ENCODE assay signal across 19 mouse cellular contexts in the genomic region with DNA sequence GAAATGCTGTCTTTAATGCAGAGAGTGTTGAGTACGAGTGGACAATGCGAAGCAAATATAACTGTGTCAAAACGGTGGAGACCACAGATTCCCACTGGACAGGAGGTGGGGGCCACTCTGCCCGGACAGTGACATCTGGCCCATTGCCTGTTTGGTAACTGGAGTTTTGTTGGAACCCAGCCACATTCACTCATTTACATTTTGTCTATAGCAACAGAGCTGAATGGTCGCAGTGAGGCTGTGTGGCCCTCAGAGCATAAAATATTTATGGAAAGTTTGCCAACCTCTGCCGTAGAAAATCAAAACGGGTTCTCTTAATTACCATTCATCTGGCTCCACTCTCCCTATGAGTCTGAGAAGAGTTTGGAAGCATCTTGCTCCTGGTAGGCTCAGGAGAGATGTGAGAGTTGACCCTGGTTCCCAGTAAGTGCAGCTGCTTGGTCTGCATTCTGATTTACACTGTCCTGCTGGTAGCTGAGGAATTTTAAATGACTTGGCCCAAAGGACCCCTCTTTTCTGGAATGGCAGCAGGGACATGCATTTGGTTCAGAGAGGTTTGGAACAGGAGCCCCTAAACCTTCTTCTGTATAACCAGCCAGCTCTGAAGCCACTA.
DNase-seq lines count a peak whose midpoint lies in the region; ATAC-seq lines count a peak whose summit lies in the region.
"Had no signal": no experiment of that assay in that cellular context is flagged by ENCODE, and none has a peak within 500 bp of the region (broad histone marks: within the 10 kb centered on the region; RNA-seq: fewer than 3 reads in every experiment).

No protein-coding gene starts in this region.

- DNase-seq in forebrain, embryonic 14.5 days (ENCODE audit: low spot score): peak; percentile 45
- DNase-seq in midbrain, embryonic 11.5 days (ENCODE audit: low spot score, missing footprints): no peak
- no peak for DNase-seq in thymus, postnatal 4 days
- DNase-seq: adrenal gland, postnatal 36 days; cerebellum, postnatal 36 days; gastrocnemius, postnatal 36 days; kidney, adult 9 months; lung, adult 18-20 months; right cerebral cortex, postnatal 25 days; thymus, postnatal 14 days had no signal

- no peak overlapping the region for H3K9ac ChIP-seq in forebrain, embryonic 14.5 days (ENCODE audit: low read length)
- no peak overlapping the region for H3K9ac ChIP-seq in forebrain, embryonic 15.5 days (replicated peaks)
- no peak overlapping the region for H3K9ac ChIP-seq in midbrain, embryonic 13.5 days (replicated peaks)
- H3K9ac ChIP-seq in midbrain, embryonic 11.5 days (ENCODE audit: low read length): no peak overlapping the region
- no peak overlapping the region for H3K9ac ChIP-seq in hindbrain, embryonic 16.5 days (ENCODE audit: low read depth, low read length)
- H3K9ac ChIP-seq in neural tube, embryonic 14.5 days (replicated peaks; ENCODE audit: low read depth, low read length): no peak overlapping the region

- peak; percentile 40; the same call in 1 of the 2 replicates for ATAC-seq in forebrain, embryonic 14.5 days
- no peak for ATAC-seq in forebrain, embryonic 15.5 days (replicated peaks)
- ATAC-seq in midbrain, embryonic 13.5 days: peak; percentile 71
- ATAC-seq in midbrain, embryonic 11.5 days (ENCODE audit: low FRiP score): no peak
- ATAC-seq in hindbrain, embryonic 16.5 days: peak; percentile 90
- peak; percentile 54 for ATAC-seq in neural tube, embryonic 14.5 days (ENCODE audit: low read depth)
- no peak for ATAC-seq in erythroblast, adult 5-6 weeks (replicated peaks; ENCODE audit: low FRiP score, poor library complexity, severe bottlenecking)
- ATAC-seq: activated CD4-positive, CD25-positive, alpha-beta regulatory T cell, adult 4 months; Patski had no signal

- WGBS in forebrain, embryonic 14.5 days: 43% methylated on average over 7 of the region's 7 CpGs
- 45% methylated on average over 7 of the region's 7 CpGs for WGBS in forebrain, embryonic 15.5 days
- WGBS in midbrain, embryonic 13.5 days: 57% methylated on average over 7 of the region's 7 CpGs
- WGBS in midbrain, embryonic 11.5 days: 84% methylated on average over 7 of the region's 7 CpGs
- 32% methylated on average over 7 of the region's 7 CpGs for WGBS in hindbrain, embryonic 16.5 days
- 28% methylated on average over 7 of the region's 7 CpGs for WGBS in neural tube, embryonic 14.5 days

- no peaks in the 10 kb centered on the region for H3K27me3 ChIP-seq in forebrain, embryonic 14.5 days (replicated peaks; ENCODE audit: control insufficient read depth, insufficient read depth, low read length)
- H3K27me3 ChIP-seq in forebrain, embryonic 15.5 days: no peaks in the 10 kb centered on the region
- H3K27me3 ChIP-seq in midbrain, embryonic 13.5 days: no peaks in the 10 kb centered on the region
- H3K27me3 ChIP-seq in midbrain, embryonic 11.5 days (ENCODE audit: control insufficient read depth, insufficient read depth, low read length): no peaks in the 10 kb centered on the region
- no peaks in the 10 kb centered on the region for H3K27me3 ChIP-seq in hindbrain, embryonic 16.5 days (replicated peaks; ENCODE audit: control insufficient read depth, insufficient read depth, low read length)
- no peaks in the 10 kb centered on the region for H3K27me3 ChIP-seq in neural tube, embryonic 14.5 days (ENCODE audit: control insufficient read depth, insufficient read depth, low read length)
- H3K27me3 ChIP-seq: Patski had no signal

- no peaks in the 10 kb centered on the region for H3K36me3 ChIP-seq in forebrain, embryonic 14.5 days (ENCODE audit: control insufficient read depth, insufficient read depth, low read length)
- H3K36me3 ChIP-seq in forebrain, embryonic 15.5 days: no peaks in the 10 kb centered on the region
- H3K36me3 ChIP-seq in midbrain, embryonic 13.5 days: no peaks in the 10 kb centered on the region
- no peaks in the 10 kb centered on the region for H3K36me3 ChIP-seq in midbrain, embryonic 11.5 days (ENCODE audit: control insufficient read depth, insufficient read depth, low read length)
- H3K36me3 ChIP-seq in hindbrain, embryonic 16.5 days (ENCODE audit: control insufficient read depth, insufficient read depth, low read length): no peaks in the 10 kb centered on the region
- no peaks in the 10 kb centered on the region for H3K36me3 ChIP-seq in neural tube, embryonic 14.5 days (ENCODE audit: control insufficient read depth, insufficient read depth, low read length)

- H3K4me2 ChIP-seq in forebrain, embryonic 14.5 days (ENCODE audit: low read length): no peak overlapping the region
- H3K4me2 ChIP-seq in forebrain, embryonic 15.5 days (replicated peaks): no peak overlapping the region
- H3K4me2 ChIP-seq in midbrain, embryonic 13.5 days (replicated peaks): no peak overlapping the region
- no peak overlapping the region for H3K4me2 ChIP-seq in midbrain, embryonic 11.5 days
- H3K4me2 ChIP-seq in hindbrain, embryonic 16.5 days (ENCODE audit: low read length): no peak overlapping the region
- no peak overlapping the region for H3K4me2 ChIP-seq in neural tube, embryonic 14.5 days (ENCODE audit: low read depth, low read length)

- no peak overlapping the region for H3K4me3 ChIP-seq in forebrain, embryonic 14.5 days (ENCODE audit: low read depth, low read length)
- no peak overlapping the region for H3K4me3 ChIP-seq in forebrain, embryonic 15.5 days
- H3K4me3 ChIP-seq in midbrain, embryonic 13.5 days (replicated peaks): no peak overlapping the region
- no peak overlapping the region for H3K4me3 ChIP-seq in midbrain, embryonic 11.5 days (ENCODE audit: low read depth, low read length)
- no peak overlapping the region for H3K4me3 ChIP-seq in hindbrain, embryonic 16.5 days (ENCODE audit: low read length)
- H3K4me3 ChIP-seq in neural tube, embryonic 14.5 days (ENCODE audit: low read depth, low read length): no peak overlapping the region
- H3K4me3 ChIP-seq: myocyte had no signal

- no peak overlapping the region for H3K27ac ChIP-seq in forebrain, embryonic 14.5 days (ENCODE audit: low read depth, low read length)
- no peak overlapping the region for H3K27ac ChIP-seq in forebrain, embryonic 15.5 days (replicated peaks)
- H3K27ac ChIP-seq in midbrain, embryonic 13.5 days: no peak overlapping the region
- no peak overlapping the region for H3K27ac ChIP-seq in midbrain, embryonic 11.5 days (ENCODE audit: low read depth, low read length)
- H3K27ac ChIP-seq in hindbrain, embryonic 16.5 days (ENCODE audit: low read depth, low read length): no peak overlapping the region
- no peak overlapping the region for H3K27ac ChIP-seq in neural tube, embryonic 14.5 days (ENCODE audit: low read depth, low read length)
- H3K27ac ChIP-seq: stomach, postnatal 0 days had no signal

- peaks cover 7% of the 10 kb centered on the region; the same call in 1 of the 2 replicates for H3K4me1 ChIP-seq in forebrain, embryonic 14.5 days (ENCODE audit: control insufficient read depth, insufficient read depth, low read length)
- H3K4me1 ChIP-seq in forebrain, embryonic 15.5 days: peaks cover 7% of the 10 kb centered on the region; the same call in 1 of the 2 replicates
- peaks cover 10% of the 10 kb centered on the region; the same call in 1 of the 2 replicates for H3K4me1 ChIP-seq in midbrain, embryonic 13.5 days (replicated peaks)
- no peaks in the 10 kb centered on the region for H3K4me1 ChIP-seq in midbrain, embryonic 11.5 days (ENCODE audit: control insufficient read depth, insufficient read depth, low read length)
- no peaks in the 10 kb centered on the region for H3K4me1 ChIP-seq in hindbrain, embryonic 16.5 days (ENCODE audit: control insufficient read depth, insufficient read depth, low read depth, low read length)
- peaks cover 4% of the 10 kb centered on the region; the same call in 1 of the 2 replicates for H3K4me1 ChIP-seq in neural tube, embryonic 14.5 days (ENCODE audit: control insufficient read depth, insufficient read depth, low read length)

- no peaks in the 10 kb centered on the region for H3K9me3 ChIP-seq in forebrain, embryonic 14.5 days (replicated peaks; ENCODE audit: control insufficient read depth, low read length)
- H3K9me3 ChIP-seq in forebrain, embryonic 15.5 days: no peaks in the 10 kb centered on the region
- H3K9me3 ChIP-seq in midbrain, embryonic 13.5 days: no peaks in the 10 kb centered on the region
- no peaks in the 10 kb centered on the region for H3K9me3 ChIP-seq in midbrain, embryonic 11.5 days (ENCODE audit: control insufficient read depth, low read length)
- no peaks in the 10 kb centered on the region for H3K9me3 ChIP-seq in hindbrain, embryonic 16.5 days (ENCODE audit: control insufficient read depth, low read length)
- no peaks in the 10 kb centered on the region for H3K9me3 ChIP-seq in neural tube, embryonic 14.5 days (ENCODE audit: control insufficient read depth, low read length)

Comparison
In these comparisons a context has a peak if more than half of its experiments do, and no peak if none do; other contexts are left out.
1. ATAC-seq: peak in forebrain, embryonic 14.5 days (single experiment), midbrain, embryonic 13.5 days (single experiment), hindbrain, embryonic 16.5 days (single experiment) and neural tube, embryonic 14.5 days (single experiment); none in forebrain, embryonic 15.5 days (single experiment), midbrain, embryonic 11.5 days (single experiment) and erythroblast, adult 5-6 weeks (single experiment).